Mouse (Mus musculus): ENCODE data around the gene Ubl3.

DNA sequence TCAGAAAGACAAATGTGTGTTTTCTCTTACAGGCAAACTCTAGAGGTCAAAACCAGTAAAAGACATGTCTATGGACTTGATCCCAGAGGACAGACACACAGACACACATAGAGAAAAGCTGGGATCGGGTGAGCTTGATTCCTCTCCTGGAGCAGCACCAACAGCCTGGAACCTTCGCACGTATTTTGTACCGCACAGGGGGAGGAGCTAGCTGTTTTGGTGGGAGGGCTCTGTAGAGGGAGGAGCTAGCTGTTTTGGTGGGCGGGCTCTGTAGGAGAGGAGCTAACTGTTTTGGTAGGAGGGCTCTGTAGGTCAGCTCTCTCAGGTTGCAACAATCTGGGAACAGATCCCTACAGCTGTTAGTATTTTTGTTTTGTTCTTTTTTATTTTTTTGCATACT, 58.3 kb downstream of the Ubl3 start:
- no peak for TF ChIP-seq MAFK (IDR thresholded peaks at IDR 0.05; ENCODE audit: insufficient read depth, low read depth, low read length)
- no peak for TF ChIP-seq ZNF384 (IDR thresholded peaks at IDR 0.05; ENCODE audit: low read depth, low read length)
- TF ChIP-seq CHD2 (IDR thresholded peaks at IDR 0.05; ENCODE audit: low read depth, low read length): no peak
- no peak for TF ChIP-seq HCFC1 (IDR thresholded peaks at IDR 0.05; ENCODE audit: borderline replicate concordance, insufficient read depth, low read length)
- TF ChIP-seq ZC3H11A (IDR thresholded peaks at IDR 0.05; ENCODE audit: borderline replicate concordance, low read depth, low read length): no peak

All from ES-E14 (cell line).